Mouse (Mus musculus) CH12.LX (cell line): Measurements from ENCODE around the gene 3110040N11Rik. TPM values are rescaled to one million over a fixed set of nuclear protein-coding genes. Genes with fewer than 3 reads are reported as not detected.

Experiments
- DNase-seq: peaks from one replicate; pipeline ENCODE4 v3.0.0-alpha.2; 2013; ENCODE audit errors: extremely low read depth
- H3K27ac ChIP-seq: 2 replicates; pipeline ENCODE4 v1.5.1; 2012; ENCODE audit warnings: low read depth, mild to moderate bottlenecking, control low read depth, moderate library complexity; ENCODE audit not compliant: insufficient read depth
- H3K27me3 ChIP-seq: replicated peaks from 2 replicates; pipeline ENCODE3; 2012; ENCODE audit warnings: inconsistent platforms
- H3K36me3 ChIP-seq, 2 experiments: replicated peaks in 1 of 2; 2 replicates each; pipeline versions ENCODE3 to v1.6.1; 2012; ENCODE audit warnings: inconsistent platforms in 1 of 2, low read length in 1 of 2, mild to moderate bottlenecking in 1 of 2, mixed read lengths in 1 of 2, moderate library complexity in 1 of 2; ENCODE audit not compliant: control insufficient read depth in 1 of 2, insufficient read depth in 1 of 2
- H3K4me1 ChIP-seq, 2 experiments: 2 replicates each; pipeline ENCODE4 v1.6.1; 2012; ENCODE audit warnings: inconsistent platforms in 1 of 2, moderate library complexity in 1 of 2; ENCODE audit not compliant: insufficient read depth in 2 of 2, control insufficient read depth in 1 of 2
- H3K4me2 ChIP-seq: 2 replicates; pipeline ENCODE4 v1.6.1; 2012; ENCODE audit warnings: low read depth, mild to moderate bottlenecking, control low read depth; ENCODE audit not compliant: poor library complexity, insufficient read depth, severe bottlenecking
- H3K4me3 ChIP-seq, 3 experiments: fragments of 150-350 bp in 1 of 3; sonication (generic) in 1 of 3; replicated peaks in 1 of 3; 2 replicates each; pipeline versions ENCODE3 to v1.5.1; 2011 to 2012; ENCODE audit warnings: low read depth in 2 of 3, low read length in 2 of 3, mild to moderate bottlenecking in 2 of 3, moderate library complexity in 2 of 3, control low read depth in 1 of 3, improper control_type of control experiment in 1 of 3, inconsistent platforms in 1 of 3, mixed read lengths in 1 of 3; ENCODE audit not compliant: poor library complexity in 1 of 3
- H3K79me2 ChIP-seq: replicated peaks from 2 replicates; pipeline ENCODE4 v1.6.1; 2012; ENCODE audit warnings: mild to moderate bottlenecking, moderate library complexity; ENCODE audit not compliant: control insufficient read depth, poor library complexity, insufficient read depth, severe bottlenecking; ENCODE audit errors: extremely low read depth
- H3K9ac ChIP-seq: 2 replicates; pipeline ENCODE4 v1.6.1; 2012; ENCODE audit warnings: low read depth, mild to moderate bottlenecking, control low read depth, moderate library complexity; ENCODE audit not compliant: insufficient read depth
- H3K9me3 ChIP-seq: replicated peaks from 2 replicates; pipeline ENCODE3; 2012; ENCODE audit warnings: low read length, inconsistent platforms, mixed read lengths
- CHD2 ChIP-seq: IDR thresholded peaks from 2 replicates; pipeline ENCODE4 v1.6.1; 2011; ENCODE audit warnings: low read length, improper control_type of control experiment
- CTCF ChIP-seq, 2 experiments: IDR thresholded peaks in 1 of 2; conservative IDR thresholded peaks in 1 of 2; 2 replicates each; pipeline ENCODE4 v1.5.1; 2011 to 2012; ENCODE audit warnings: low read depth in 2 of 2, low read length in 2 of 2, improper control_type of control experiment in 1 of 2, inconsistent platforms in 1 of 2, mild to moderate bottlenecking in 1 of 2, moderate library complexity in 1 of 2
- ELF1 ChIP-seq: IDR thresholded peaks from 2 replicates; pipeline ENCODE4 v1.6.1; 2014; ENCODE audit warnings: low read depth, mild to moderate bottlenecking, inconsistent platforms, low read length, improper control_type of control experiment
- IRF4 ChIP-seq: IDR thresholded peaks from 2 replicates; pipeline ENCODE4 v1.6.1; 2014; ENCODE audit warnings: low read depth, mild to moderate bottlenecking, inconsistent platforms, low read length, improper control_type of control experiment
- JUN ChIP-seq: IDR thresholded peaks from 2 replicates; pipeline ENCODE4 v1.6.1; 2011; ENCODE audit warnings: low read depth, mild to moderate bottlenecking, low read length, improper control_type of control experiment, moderate library complexity; ENCODE audit not compliant: insufficient read depth
- JUND ChIP-seq: conservative IDR thresholded peaks from 2 replicates; pipeline ENCODE4 v1.6.1; 2011; ENCODE audit warnings: low read depth, low read length, improper control_type of control experiment
- KAT2A ChIP-seq: IDR thresholded peaks from 2 replicates; pipeline ENCODE4 v1.6.1; 2012; ENCODE audit warnings: low read length, improper control_type of control experiment, inconsistent platforms; ENCODE audit not compliant: insufficient replicate concordance
- MAX ChIP-seq: IDR thresholded peaks from 2 replicates; pipeline ENCODE4 v1.6.1; 2011; ENCODE audit warnings: low read length, improper control_type of control experiment
- MAZ ChIP-seq: IDR thresholded peaks from 2 replicates; pipeline ENCODE4 v1.6.1; 2012; ENCODE audit warnings: low read depth, mild to moderate bottlenecking, inconsistent platforms, low read length, improper control_type of control experiment, moderate library complexity
- MEF2A ChIP-seq: IDR thresholded peaks from 2 replicates; pipeline ENCODE4 v1.6.1; 2014; ENCODE audit warnings: low read depth, mild to moderate bottlenecking, inconsistent platforms, low read length, improper control_type of control experiment, borderline replicate concordance
- MYC ChIP-seq: IDR thresholded peaks from 2 replicates; pipeline ENCODE4 v1.6.1; 2011; ENCODE audit warnings: low read depth, mild to moderate bottlenecking, improper control_type of control experiment, low read length
- NELFE ChIP-seq: IDR thresholded peaks from 2 replicates; pipeline ENCODE4 v1.6.1; 2011; ENCODE audit warnings: low read depth, low read length, improper control_type of control experiment
- NRF1 ChIP-seq: IDR thresholded peaks from 2 replicates; pipeline ENCODE4 v1.6.1; 2014; ENCODE audit warnings: low read depth, mild to moderate bottlenecking, inconsistent platforms, low read length, improper control_type of control experiment, moderate library complexity
- RAD21 ChIP-seq: IDR thresholded peaks from 2 replicates; pipeline ENCODE4 v1.6.1; 2011; ENCODE audit warnings: low read depth, mild to moderate bottlenecking, low read length, improper control_type of control experiment, moderate library complexity
- SMC3 ChIP-seq: IDR thresholded peaks from 2 replicates; pipeline ENCODE4 v1.6.1; 2011; ENCODE audit warnings: low read depth, low read length, improper control_type of control experiment
- TCF12 ChIP-seq: IDR thresholded peaks from 2 replicates; pipeline ENCODE4 v1.6.1; 2014; ENCODE audit warnings: low read depth, mild to moderate bottlenecking, inconsistent platforms, low read length, improper control_type of control experiment
- UBTF ChIP-seq: IDR thresholded peaks from 2 replicates; pipeline ENCODE4 v1.6.1; 2012; ENCODE audit warnings: low read depth, mild to moderate bottlenecking, inconsistent platforms, low read length, improper control_type of control experiment, moderate library complexity
- ZC3H11A ChIP-seq: IDR thresholded peaks from 2 replicates; pipeline ENCODE4 v1.6.1; 2012; ENCODE audit warnings: low read depth, mild to moderate bottlenecking, inconsistent platforms, low read length, improper control_type of control experiment
- ZNF384 ChIP-seq: IDR thresholded peaks from 2 replicates; pipeline ENCODE4 v1.6.1; 2012; ENCODE audit warnings: low read depth, low read length, improper control_type of control experiment, inconsistent platforms
- dilution Hi-C: fragments of 300-500 bp; cut with MboI; formaldehyde crosslinking; loops from 2 replicates; pipeline ENCODE4 v1.14.3; 2020; ENCODE audit warnings: low sequenced_read_pairs; ENCODE audit not compliant: extremely low pct_unique_long_range_greater_than_20kb, extremely low pct_ligation_motif_present
- in situ Hi-C: fragments of 300-500 bp; cut with MboI; formaldehyde crosslinking; loops from 3 replicates; pipeline ENCODE4 v1.14.3; 2019; ENCODE audit warnings: low sequenced_read_pairs, low pct_ligation_motif_present, low pct_unique_long_range_greater_than_20kb, mixed read lengths
- polyA plus RNA-seq: library from polyadenylated mRNA; unstranded; fragments of >175 nt; gene quantifications from 2 replicates; pipeline ENCODE4 v1.2.1, GENCODE M21; 2012; ENCODE audit warnings: low read depth; ENCODE audit not compliant: insufficient read length
- total RNA-seq, 2 experiments: library from RNA; depleted of rRNA; stranded (reverse); fragments of 300-350 nt in 1 of 2; fragments of >200 nt in 1 of 2; gene quantifications; 2 replicates each; pipeline ENCODE4 v1.2.3; 2012 to 2014

Gene 3110040N11Rik
- total and polyA plus RNA-seq, 3 experiments, result 53.2 to 91.7 (median 58.6) TPM

GRCm38 (mm10) chr7:81772786-81773539, 16.3 kb downstream of the 3110040N11Rik start:
- H3K9me3 ChIP-seq, result no peaks in the 10 kb centered on the region
- no peak overlapping the region for H3K4me3 ChIP-seq
- no peak overlapping the region for H3K4me2 ChIP-seq
- no peak overlapping the region for H3K27ac ChIP-seq
- DNase-seq, result no peak
- peaks cover 0 to 19% of the 10 kb centered on the region in 2 experiments for H3K36me3 ChIP-seq
- no peak for TF ChIP-seq KAT2A
- no peak for TF ChIP-seq CHD2
- TF ChIP-seq NRF1, result no peak
- no peak for TF ChIP-seq JUN
- no peak for TF ChIP-seq TCF12
- no peak for TF ChIP-seq MEF2A
- TF ChIP-seq MYC, result no peak
- TF ChIP-seq RAD21, result no peak
- TF ChIP-seq CTCF (conservative IDR thresholded peaks at IDR 0.05 in 1 of 2, IDR thresholded peaks at IDR 0.05 in 1 of 2; ENCODE audit: low read depth in 2 of 2, low read length in 2 of 2), result no peak
- no peak for TF ChIP-seq IRF4
- TF ChIP-seq JUND, result no peak
- no peak for TF ChIP-seq UBTF
- TF ChIP-seq NELFE, result no peak
- no peak for TF ChIP-seq MAZ
- no peak for TF ChIP-seq ZC3H11A
- TF ChIP-seq SMC3, result no peak
- TF ChIP-seq ELF1, result no peak
- no peak for TF ChIP-seq MAX
- TF ChIP-seq, all 38 proteins: peak for 0
- dilution Hi-C loops, result no loop called here
- Histone ChIP-seq H3K27me3 (no peaks in the 10 kb centered on the region), H3K79me2 (no peaks in the 10 kb centered on the region), H3K9ac (no peak overlapping the region), H3K4me1 (peaks cover 0 to 24% of the 10 kb centered on the region in 2 experiments; a peak in 2 of 4 replicates)
- in situ Hi-C loops, result no loop called here

- DNase-seq, result peak; percentile 52
- dilution Hi-C loops, result no loop called here
- in situ Hi-C loops, result no loop called here
These were observed 26.0 kb downstream of the 3110040N11Rik start for GRCm38 (mm10) chr7:81763110-81763845.

More at GRCm38 (mm10) chr7:81763110-81763845, 26.0 kb downstream of the 3110040N11Rik start:
- peaks cover 0 to 6% of the 10 kb centered on the region in 2 experiments for H3K36me3 ChIP-seq
- H3K27me3 ChIP-seq, result no peaks in the 10 kb centered on the region
- H3K27ac ChIP-seq, result peak overlapping the region; percentile 2; the same call in 1 of the 2 replicates
- H3K4me3 ChIP-seq, result peak overlapping the region; percentile 88 to 98 (median 97)
- no peak for TF ChIP-seq ZNF384
- TF ChIP-seq SMC3, result 0 out of 2 replicates have a peak, but pooled peaks have one; percentile 5
- TF ChIP-seq CTCF (conservative IDR thresholded peaks at IDR 0.05 in 1 of 2, IDR thresholded peaks at IDR 0.05 in 1 of 2; ENCODE audit: low read depth in 2 of 2, low read length in 2 of 2), result peak in 1 of 2 experiments; percentile 42; a peak in 2 of 4 replicates
- peaks cover 24% of the 10 kb centered on the region for H3K79me2 ChIP-seq
- H3K9ac ChIP-seq, result peak overlapping the region; percentile 86
- no peaks in the 10 kb centered on the region for H3K9me3 ChIP-seq
- peak overlapping the region; percentile 26 for H3K4me2 ChIP-seq
- peaks cover 2 to 21% of the 10 kb centered on the region in 2 experiments; a peak in 3 of 4 replicates for H3K4me1 ChIP-seq
